Mouse (Mus musculus) ES-CJ7 (cell line): ENCODE measurements around the gene Ltbp1.

Source experiments
- DNase-seq: peaks from one replicate; pipeline ENCODE4 v3.0.0; 2011; ENCODE audit warnings: low read depth, low spot score

The Ltbp1 gene

DNA sequence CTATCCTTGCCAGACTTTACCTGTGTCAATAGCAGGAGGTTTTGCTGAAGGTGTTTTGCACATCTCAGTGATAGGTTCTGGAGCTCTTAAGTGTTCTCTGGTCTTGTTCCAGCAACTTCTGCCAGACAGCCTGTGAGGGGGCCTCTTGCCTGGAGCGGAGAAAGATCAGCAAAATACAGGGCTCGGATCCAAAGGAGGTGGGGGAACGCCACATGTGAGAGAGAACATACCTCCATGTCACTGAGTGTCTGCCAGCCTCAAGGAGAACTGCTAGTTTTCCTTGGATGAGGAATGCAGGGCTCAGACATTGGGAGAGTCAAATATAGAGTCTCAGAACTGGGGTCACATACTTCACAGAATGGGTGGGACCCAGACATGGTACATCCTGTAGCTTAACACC lies 230.4 kb downstream of the Ltbp1 start:
- DNase-seq = no peak

DNA sequence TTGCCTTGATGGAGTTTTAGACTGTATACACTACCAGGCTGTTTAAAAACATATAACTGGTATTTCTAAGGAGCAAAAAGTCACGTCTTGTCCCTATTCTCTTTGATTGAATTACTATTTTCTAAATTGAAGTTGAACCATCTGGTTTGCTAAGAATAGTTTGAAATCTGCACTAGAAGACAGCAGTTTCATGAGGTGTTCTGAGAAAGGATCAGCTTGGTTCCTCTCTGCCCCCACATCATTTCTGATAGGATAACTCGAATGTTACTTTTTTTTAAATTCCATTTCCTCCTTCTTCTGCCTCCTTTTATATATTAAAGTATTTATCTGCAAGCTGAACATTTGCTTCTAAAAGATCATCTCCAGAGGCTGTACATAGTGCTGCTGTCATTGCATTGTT lies 231.2 kb downstream of the Ltbp1 start:
- no peak for DNase-seq

DNA sequence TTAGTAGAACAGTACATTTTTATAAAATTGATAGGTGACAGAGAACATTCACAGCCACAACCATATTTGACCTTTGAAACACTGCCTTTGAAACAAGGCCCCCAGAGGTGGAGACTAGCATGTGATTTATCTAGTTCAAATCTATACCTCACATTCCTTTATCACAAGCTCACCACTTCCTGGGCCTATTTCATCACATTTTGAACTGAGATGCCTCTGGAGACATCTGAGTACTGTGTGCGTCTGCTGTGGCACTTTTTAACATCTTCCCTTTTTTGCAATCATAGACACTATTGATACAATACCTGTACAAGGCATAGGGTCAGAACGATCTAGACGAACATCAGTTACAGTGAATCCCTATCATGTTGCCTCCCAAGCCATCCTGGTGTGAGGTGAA lies 232.1 kb downstream of the Ltbp1 start:
- DNase-seq = no peak

DNA sequence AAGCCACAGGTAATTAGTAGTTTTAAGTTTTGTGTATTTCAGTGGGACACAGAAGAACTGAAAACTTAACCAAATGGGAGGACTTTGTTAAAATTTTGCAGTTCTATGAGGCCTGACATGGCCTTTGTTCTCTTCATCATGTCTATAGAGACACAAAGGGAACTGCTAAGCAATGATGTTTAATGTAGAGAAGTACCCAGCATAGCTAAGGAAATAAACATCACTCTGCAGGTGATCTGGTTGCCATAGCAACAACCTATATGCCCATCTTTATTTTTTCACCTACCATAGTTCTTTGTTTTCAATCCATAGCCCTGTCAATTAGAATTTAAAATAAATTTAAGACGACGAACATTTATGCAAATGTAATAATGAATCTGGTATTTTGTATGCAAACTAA lies 233.3 kb downstream of the Ltbp1 start:
- no peak for DNase-seq

DNA sequence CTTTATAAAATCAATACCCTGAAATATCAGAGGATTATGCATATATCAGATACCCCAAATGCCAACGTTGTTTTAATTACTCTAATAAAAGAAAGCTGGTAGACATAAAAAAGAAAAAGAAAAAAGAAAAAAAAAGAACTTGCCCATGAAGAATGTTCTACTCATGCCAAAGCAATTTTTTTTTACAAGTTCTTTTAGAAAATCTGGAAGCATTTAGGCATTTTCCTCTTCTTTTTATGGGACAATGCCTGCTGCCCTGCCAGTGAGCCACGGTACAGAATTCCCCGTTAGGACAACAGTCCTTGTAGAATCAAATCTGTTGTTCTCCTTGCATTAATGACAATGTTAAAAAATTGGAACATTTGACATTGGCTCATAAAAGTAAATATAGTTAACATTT lies 234.2 kb downstream of the Ltbp1 start:
- no peak for DNase-seq

DNA sequence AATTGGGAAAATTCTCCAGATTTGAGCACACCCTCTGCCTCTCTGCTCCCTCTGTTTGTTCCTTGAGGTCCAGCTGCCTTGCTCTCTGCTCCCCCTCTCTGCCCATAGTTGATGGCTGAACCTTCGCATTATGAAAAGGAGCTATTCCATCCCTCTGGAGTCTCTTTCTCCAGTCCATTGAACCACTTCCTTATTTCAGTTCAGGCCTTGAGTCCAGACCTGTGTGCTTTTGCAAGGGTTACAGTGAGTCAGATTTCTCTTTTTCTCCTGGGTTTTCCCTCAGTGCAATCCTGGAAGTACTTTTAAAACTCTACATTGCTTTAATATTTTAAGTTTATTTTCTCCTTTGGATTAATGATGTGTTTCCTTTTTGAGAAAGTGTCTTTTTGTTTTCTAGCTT lies 236.7 kb downstream of the Ltbp1 start:
- no peak for DNase-seq

GRCm38 (mm10) chr17:75243221-75243620 lies 237.9 kb downstream of the Ltbp1 start:
- no peak for DNase-seq

DNA sequence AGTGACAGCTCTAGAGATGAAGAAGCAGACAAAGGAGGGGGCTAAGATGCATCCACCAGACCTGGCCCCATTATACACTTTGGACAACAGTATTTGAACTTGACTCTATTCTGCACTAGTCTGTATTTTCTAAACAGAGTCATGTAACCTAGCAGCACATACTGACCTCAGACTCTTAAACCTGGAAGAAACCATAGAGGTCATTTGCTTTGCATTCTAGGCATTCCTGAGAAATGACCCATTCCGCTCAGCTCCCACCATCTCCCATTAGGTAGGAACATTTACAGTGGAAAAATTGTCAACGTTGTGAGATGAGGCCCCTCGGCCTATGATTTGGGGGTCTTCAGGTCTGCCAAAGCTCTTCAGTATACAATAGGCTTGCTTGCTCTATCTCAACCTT lies 238.8 kb downstream of the Ltbp1 start:
- no peak for DNase-seq

DNA sequence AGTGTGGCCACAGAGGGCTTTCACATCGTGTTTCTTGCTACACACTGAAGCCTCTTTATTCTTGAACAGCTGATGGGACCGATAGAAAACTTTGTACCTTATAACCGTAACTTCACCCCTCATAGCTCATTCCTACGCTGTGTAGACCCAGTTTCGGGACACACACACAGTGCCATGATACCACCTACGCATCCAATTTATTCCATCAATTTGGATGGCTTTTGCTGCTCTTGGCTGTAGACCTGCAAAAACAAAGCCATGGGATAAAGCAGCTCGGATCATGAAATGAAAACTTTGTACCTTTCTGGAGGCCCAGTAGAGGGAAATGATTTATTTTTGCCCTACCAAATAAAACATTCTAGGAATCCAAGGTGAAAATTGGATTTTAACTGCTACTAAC lies 239.7 kb downstream of the Ltbp1 start:
- no peak for DNase-seq

- DNase-seq = no peak
Measured at GRCm38 (mm10) chr17:75248632-75249031, 243.3 kb downstream of the Ltbp1 start.

GRCm38 (mm10) chr17:75250571-75250970 lies 245.2 kb downstream of the Ltbp1 start:
- DNase-seq = no peak

- DNase-seq = no peak
Measured at GRCm38 (mm10) chr17:75251094-75251493, 245.7 kb downstream of the Ltbp1 start.

- DNase-seq = no peak
Measured at GRCm38 (mm10) chr17:75252540-75252939, 247.2 kb downstream of the Ltbp1 start.

GRCm38 (mm10) chr17:75254909-75255308 lies 249.5 kb downstream of the Ltbp1 start:
- DNase-seq = no peak

GRCm38 (mm10) chr17:75255967-75256366 lies 250.6 kb downstream of the Ltbp1 start:
- no peak for DNase-seq

GRCm38 (mm10) chr17:75258427-75258826 lies 253.1 kb downstream of the Ltbp1 start:
- DNase-seq = no peak

GRCm38 (mm10) chr17:75263336-75263990 lies 258.1 kb downstream of the Ltbp1 start:
- no peak for DNase-seq

DNA sequence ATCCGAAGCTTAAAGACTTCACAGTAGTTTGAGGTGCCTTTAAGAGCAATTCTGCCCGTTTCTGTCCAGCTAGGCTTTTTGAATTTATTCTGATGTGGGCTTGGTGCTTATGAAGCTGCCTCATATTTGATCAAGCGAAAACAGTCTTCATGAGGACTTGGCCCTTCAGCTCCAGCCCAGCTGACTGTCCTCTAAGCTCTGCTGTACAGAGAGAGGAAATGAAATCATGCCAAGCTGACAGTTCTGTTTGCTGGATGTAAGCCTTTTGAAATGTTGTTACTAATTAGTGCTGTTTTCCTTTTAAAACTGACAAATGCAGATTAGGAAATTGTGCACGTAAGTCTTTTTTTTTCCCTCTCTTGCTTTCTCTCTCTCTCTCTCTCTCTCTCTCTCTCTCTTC lies 263.1 kb downstream of the Ltbp1 start:
- DNase-seq = no peak

DNA sequence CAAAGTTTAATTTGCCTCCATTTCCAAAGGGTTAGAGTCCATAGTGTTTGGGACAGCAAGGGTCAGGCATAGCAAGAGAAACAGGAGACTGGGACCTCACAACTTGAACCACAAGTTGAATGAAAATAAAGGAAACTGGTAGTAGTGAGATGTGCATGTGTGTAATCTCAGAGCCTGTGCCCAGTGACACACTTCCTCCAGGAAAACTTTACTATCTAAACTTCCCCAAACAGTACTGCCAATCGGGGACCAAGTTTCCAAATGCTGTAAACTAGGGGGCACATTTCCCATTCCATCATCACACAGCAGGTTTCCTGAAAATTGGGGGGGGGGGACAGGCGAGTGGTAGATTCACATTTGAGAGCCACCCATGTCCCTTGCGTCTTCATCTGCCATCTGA lies 267.1 kb downstream of the Ltbp1 start:
- no peak for DNase-seq

GRCm38 (mm10) chr17:75273272-75273671 lies 267.9 kb downstream of the Ltbp1 start:
- no peak for DNase-seq

DNA sequence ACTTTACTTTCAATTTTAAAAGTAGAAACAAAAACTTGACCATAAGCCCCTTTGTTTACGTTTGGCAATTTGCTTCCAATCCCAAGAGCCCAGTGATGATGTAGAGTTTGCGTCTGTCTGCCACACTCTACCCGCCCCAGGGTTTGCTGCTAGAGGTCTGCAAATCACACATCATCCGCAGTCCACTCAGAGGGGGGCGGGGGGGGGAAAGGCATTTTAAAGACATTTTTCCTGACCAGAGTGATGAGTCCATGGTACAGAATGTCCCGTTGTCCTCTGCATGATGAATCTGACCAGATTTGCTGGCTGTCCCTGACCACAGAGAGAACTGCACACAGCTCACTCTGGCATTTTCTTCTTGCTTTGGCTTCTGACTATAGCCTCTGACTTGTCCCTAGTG lies 269.9 kb downstream of the Ltbp1 start:
- no peak for DNase-seq

DNA sequence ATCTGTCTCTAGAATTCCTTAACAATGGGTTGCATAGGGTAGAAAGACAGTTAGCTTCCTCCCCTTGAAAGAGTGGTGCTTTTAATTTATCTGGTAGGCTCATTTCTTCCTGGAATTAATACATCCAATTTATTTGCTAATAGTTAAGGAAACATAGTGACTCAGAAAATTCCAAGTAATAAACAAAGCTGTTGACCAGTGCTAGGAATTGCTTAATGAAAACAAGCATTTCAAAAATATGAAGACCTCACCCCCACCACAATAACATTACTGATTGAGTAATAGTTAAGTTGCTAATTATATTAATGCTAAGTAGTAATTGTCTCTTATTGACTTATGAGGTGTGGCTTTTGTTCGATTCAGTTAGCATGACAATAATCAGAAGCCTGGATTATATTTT lies 272.7 kb downstream of the Ltbp1 start:
- DNase-seq = no peak

GRCm38 (mm10) chr17:75278561-75278960 lies 273.2 kb downstream of the Ltbp1 start:
- DNase-seq = no peak

- no peak for DNase-seq
Measured at GRCm38 (mm10) chr17:75281345-75281744, 276.0 kb downstream of the Ltbp1 start.
